Mouse (Mus musculus) ES-Bruce4 (cell line): ENCODE data around the gene Tbc1d22a. TPM values are rescaled to one million over a fixed set of nuclear protein-coding genes. Genes with fewer than 3 reads are reported as not detected.

ENCODE experiments used
- H3K27ac ChIP-seq: 2 replicates; pipeline ENCODE4 v1.5.1; 2012; ENCODE audit warnings: low read length, inconsistent platforms; ENCODE audit not compliant: insufficient read depth
- H3K27me3 ChIP-seq: 2 replicates; pipeline ENCODE4 v1.6.1; 2012; ENCODE audit warnings: mild to moderate bottlenecking, low read length, inconsistent platforms; ENCODE audit not compliant: control insufficient read depth, poor library complexity, insufficient read depth, severe bottlenecking
- H3K36me3 ChIP-seq: 2 replicates; pipeline ENCODE4 v1.6.1; 2012; ENCODE audit warnings: inconsistent platforms, mild to moderate bottlenecking, low read length, moderate library complexity; ENCODE audit not compliant: control insufficient read depth, poor library complexity, insufficient read depth, severe bottlenecking
- H3K4me1 ChIP-seq: one replicate; pipeline ENCODE4 v1.8.1; 2011; ENCODE audit warnings: low read length; ENCODE audit not compliant: control insufficient read depth, insufficient read depth
- H3K4me3 ChIP-seq: 2 replicates; pipeline ENCODE4 v1.5.1; 2011; ENCODE audit warnings: low read depth, mild to moderate bottlenecking, low read length
- H3K9ac ChIP-seq: 2 replicates; pipeline ENCODE4 v1.6.1; 2012; ENCODE audit warnings: low read depth, mild to moderate bottlenecking, inconsistent platforms; ENCODE audit not compliant: poor library complexity, severe bottlenecking
- H3K9me3 ChIP-seq: replicated peaks from 2 replicates; pipeline ENCODE4 v1.6.1; 2012; ENCODE audit warnings: mild to moderate bottlenecking, low read length, inconsistent platforms; ENCODE audit not compliant: control insufficient read depth, poor library complexity, insufficient read depth, severe bottlenecking
- CTCF ChIP-seq: IDR thresholded peaks from one replicate; pipeline ENCODE4 v1.8.1; 2011; ENCODE audit warnings: low read depth, low read length
- EP300 ChIP-seq: IDR thresholded peaks from 2 replicates; pipeline ENCODE4 v1.6.1; 2011; ENCODE audit warnings: low read depth, low read length; ENCODE audit not compliant: insufficient read depth
- POLR2A ChIP-seq: IDR thresholded peaks from one replicate; pipeline ENCODE4 v1.8.1; 2011; ENCODE audit warnings: low read length; ENCODE audit not compliant: insufficient read depth
- polyA plus RNA-seq: library from polyadenylated mRNA; stranded (reverse); fragments of >200 nt; gene quantifications from 2 replicates; pipeline ENCODE4 v1.2.4, GENCODE M21; 2011; ENCODE audit warnings: low read depth; ENCODE audit not compliant: missing spikeins, insufficient read depth, insufficient read length

The Tbc1d22a gene
- polyA plus RNA-seq, 1 experiment: 14.1 TPM

DNA sequence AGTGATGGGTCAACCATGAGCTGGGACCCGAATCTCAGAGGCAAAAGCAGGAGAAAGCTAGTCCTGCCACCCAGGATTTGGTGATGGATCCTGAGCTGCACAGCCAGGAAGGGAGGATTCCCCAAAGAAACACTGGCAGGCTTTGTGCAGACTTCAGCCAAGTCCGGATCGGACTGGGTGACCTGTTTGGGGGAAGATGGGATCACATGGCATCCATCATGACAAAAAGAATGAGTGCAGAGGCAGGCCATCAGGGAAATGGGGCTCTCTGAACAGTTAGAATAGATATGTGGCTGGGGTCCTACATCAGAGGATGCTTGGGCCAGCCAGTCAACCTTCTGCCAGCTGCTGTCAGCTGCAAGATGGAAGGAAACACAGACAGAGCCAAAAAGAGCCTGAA, 328.1 kb downstream of the Tbc1d22a start:
- H3K9ac ChIP-seq: no peak overlapping the region
- H3K9me3 ChIP-seq: no peaks in the 10 kb centered on the region
- no peaks in the 10 kb centered on the region for H3K36me3 ChIP-seq
- H3K27ac ChIP-seq: no peak overlapping the region
- no peak overlapping the region for H3K4me3 ChIP-seq
- TF ChIP-seq EP300 (no peak), POLR2A (no peak), CTCF (no peak)
- no peaks in the 10 kb centered on the region for H3K27me3 ChIP-seq
- no peaks in the 10 kb centered on the region for H3K4me1 ChIP-seq

DNA sequence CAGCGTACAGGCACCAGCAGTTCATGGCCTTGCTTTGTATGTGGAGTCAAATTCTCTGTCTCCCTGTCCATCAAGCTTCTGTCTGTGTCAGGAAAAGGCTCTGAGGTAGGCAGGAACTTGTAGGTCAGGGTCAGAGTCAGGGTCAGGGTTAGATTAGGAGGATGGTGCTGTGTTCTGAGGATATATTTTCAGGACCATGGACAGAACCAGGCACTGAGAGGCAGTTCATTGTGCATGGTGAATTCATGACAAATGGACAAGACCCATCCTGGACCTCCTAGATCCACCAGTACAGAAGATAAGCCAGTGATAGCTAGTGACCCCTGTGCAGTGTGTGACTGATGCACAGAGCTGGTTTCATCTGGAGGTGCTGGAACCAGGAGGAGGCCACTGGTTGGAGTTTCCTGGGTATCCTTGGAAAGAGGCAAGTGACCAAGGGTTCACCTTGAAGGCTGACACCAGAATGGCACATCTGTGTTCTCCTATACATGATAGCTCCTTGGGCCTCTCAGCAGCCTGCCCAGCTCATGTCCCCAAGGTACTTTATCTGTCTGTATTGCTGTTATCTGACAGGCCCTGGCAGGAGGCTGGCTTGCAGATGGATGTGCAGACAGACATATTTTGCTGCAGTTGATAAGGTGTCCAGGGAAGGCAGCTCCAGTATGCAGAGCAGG, 330.0 kb downstream of the Tbc1d22a start:
- Histone ChIP-seq H3K4me1 (no peaks in the 10 kb centered on the region), H3K27me3 (no peaks in the 10 kb centered on the region), H3K9me3 (no peaks in the 10 kb centered on the region; the same call in 1 of the 2 replicates), H3K27ac (no peak overlapping the region), H3K9ac (no peak overlapping the region), H3K4me3 (no peak overlapping the region), H3K36me3 (no peaks in the 10 kb centered on the region)
- TF ChIP-seq CTCF (no peak), EP300 (no peak), POLR2A (no peak)

Other genes with a start within 250 kb of the Tbc1d22a start
- 8.0 and 10.2 TPM in 2 replicates for gene Celsr1, start 180.7 kb upstream of the Tbc1d22a start, polyA plus RNA-seq
- 22.6 TPM in 2 replicates for gene Gramd4, start 156.8 kb upstream of the Tbc1d22a start, polyA plus RNA-seq
- gene Cerk, start 28.3 kb upstream of the Tbc1d22a start, polyA plus RNA-seq: 4.2 and 5.5 TPM in 2 replicates